Mouse (Mus musculus) stomach, postnatal 0 days (tissue): Measurements from ENCODE around the gene Uqcc1. TPM values are rescaled to one million over a fixed set of nuclear protein-coding genes. Genes with fewer than 3 reads are reported as not detected.

Experiments used
- ATAC-seq: fragments of 200-750 bp; cut with Nextera tagmentation; 2 replicates; pipeline ENCODE4 v1.8.0; 2017; ENCODE audit not compliant: low FRiP score, low TSS enrichment
- DNase-seq: peaks from one replicate; pipeline ENCODE4 v3.0.0-alpha.2; 2016; ENCODE audit warnings: low spot score
- H3K27ac ChIP-seq: fragments of 300-500 bp; sonication (generic); replicated peaks from 2 replicates; pipeline ENCODE4 v1.5.1; 2014; ENCODE audit warnings: mild to moderate bottlenecking, control low read depth
- H3K27me3 ChIP-seq: fragments of 300-500 bp; sonication (generic); 2 replicates; pipeline ENCODE4 v1.6.1; 2014; ENCODE audit warnings: low read length; ENCODE audit not compliant: control insufficient read depth, insufficient read depth
- H3K36me3 ChIP-seq: fragments of 300-500 bp; sonication (generic); 2 replicates; pipeline ENCODE4 v1.6.1; 2014; ENCODE audit warnings: low read length, mixed read lengths; ENCODE audit not compliant: control insufficient read depth, insufficient read depth
- H3K4me1 ChIP-seq: fragments of 300-500 bp; sonication (generic); replicated peaks from 2 replicates; pipeline ENCODE4 v1.6.1; 2014; ENCODE audit warnings: antibody characterized with exemption; ENCODE audit not compliant: control insufficient read depth, insufficient read depth
- H3K4me2 ChIP-seq: fragments of 300-500 bp; sonication (generic); replicated peaks from 2 replicates; pipeline ENCODE4 v1.6.1; 2014; ENCODE audit warnings: low read depth, mild to moderate bottlenecking, control low read depth, moderate library complexity
- H3K4me3 ChIP-seq: fragments of 300-500 bp; sonication (generic); 2 replicates; pipeline ENCODE4 v1.5.1; 2014; ENCODE audit warnings: low read depth, low read length, control low read depth
- H3K9ac ChIP-seq: fragments of 300-500 bp; sonication (generic); 2 replicates; pipeline ENCODE4 v1.6.1; 2014; ENCODE audit warnings: mild to moderate bottlenecking, low read length, control low read depth, mixed read lengths
- H3K9me3 ChIP-seq: fragments of 300-500 bp; sonication (generic); 2 replicates; pipeline ENCODE4 v1.6.1; 2016; ENCODE audit warnings: low read length; ENCODE audit not compliant: control insufficient read depth
- CTCF ChIP-seq: IDR thresholded peaks from 2 replicates; pipeline ENCODE4 v1.5.1; 2016; ENCODE audit warnings: antibody characterized with exemption, low read depth, mild to moderate bottlenecking, moderate library complexity
- EP300 ChIP-seq: optimal IDR thresholded peaks from 2 replicates; pipeline ENCODE3; 2016; ENCODE audit warnings: antibody characterized with exemption
- WGBS: fragments of 180-500 bp; shearing (Covaris S2); extraction: QIAGEN DNeasy Blood & Tissue Kit; methylation state at CpG from one replicate; pipeline ENCODE4 v1.1.7; 2014; 5-methylcytosine and 5-hydroxymethylcytosine counted together
- polyA plus RNA-seq: library from polyadenylated mRNA; unstranded; fragments of >200 nt; fragmentation: Nextera tagmentation; extraction: Ambion mirVana; gene quantifications from 2 replicates; pipeline ENCODE4 v1.2.1, GENCODE M21; 2015

The Uqcc1 gene
- polyA plus RNA-seq, 1 experiment from 2014 or later: 41.9 TPM

DNA sequence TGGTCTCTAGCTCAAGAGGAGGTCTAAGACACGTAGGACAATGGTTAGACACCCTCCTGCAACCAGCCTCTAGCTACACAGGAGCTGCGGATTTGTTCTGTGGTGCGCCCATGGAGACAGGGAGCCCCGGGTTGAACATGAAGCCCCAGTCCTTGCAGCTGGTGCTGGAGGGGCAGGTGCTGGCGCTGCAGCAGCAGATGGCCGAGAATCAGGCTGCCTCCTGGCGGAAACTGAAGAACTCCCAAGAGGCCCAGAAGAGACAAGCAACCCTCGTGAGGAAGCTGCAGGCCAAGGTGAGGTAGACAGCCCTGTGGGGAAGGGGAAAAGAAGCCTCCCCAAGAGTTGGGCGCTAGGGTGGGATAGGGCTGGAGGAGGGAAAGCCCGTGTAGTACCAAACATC lies 31.8 kb upstream of the Uqcc1 start:
- ATAC-seq: no peak
- 80% methylated on average over 10 of the region's 10 CpGs for WGBS

GRCm38 (mm10) chr2:155959981-155960380 lies 29.9 kb upstream of the Uqcc1 start:
- Histone ChIP-seq H3K4me2 (no peak overlapping the region), H3K9me3 (no peaks in the 10 kb centered on the region), H3K4me1 (no peaks in the 10 kb centered on the region), H3K9ac (no peak overlapping the region), H3K27ac (no peak overlapping the region), H3K36me3 (peaks cover 8% of the 10 kb centered on the region), H3K27me3 (no peaks in the 10 kb centered on the region), H3K4me3 (no peak overlapping the region)
- 67% methylated on average over 5 of the region's 5 CpGs for WGBS
- no peak for ATAC-seq
- no peak for DNase-seq
- TF ChIP-seq CTCF: no peak
- TF ChIP-seq EP300: no peak

More for the DNA sequence above, 31.8 kb upstream of the Uqcc1 start:
- no peak for DNase-seq
- Histone ChIP-seq H3K4me2 (no peak overlapping the region), H3K9me3 (no peaks in the 10 kb centered on the region), H3K27ac (no peak overlapping the region), H3K9ac (no peak overlapping the region), H3K4me3 (no peak overlapping the region), H3K27me3 (no peaks in the 10 kb centered on the region), H3K4me1 (no peaks in the 10 kb centered on the region), H3K36me3 (peaks cover 13% of the 10 kb centered on the region)
- TF ChIP-seq CTCF (no peak), EP300 (no peak)

DNA sequence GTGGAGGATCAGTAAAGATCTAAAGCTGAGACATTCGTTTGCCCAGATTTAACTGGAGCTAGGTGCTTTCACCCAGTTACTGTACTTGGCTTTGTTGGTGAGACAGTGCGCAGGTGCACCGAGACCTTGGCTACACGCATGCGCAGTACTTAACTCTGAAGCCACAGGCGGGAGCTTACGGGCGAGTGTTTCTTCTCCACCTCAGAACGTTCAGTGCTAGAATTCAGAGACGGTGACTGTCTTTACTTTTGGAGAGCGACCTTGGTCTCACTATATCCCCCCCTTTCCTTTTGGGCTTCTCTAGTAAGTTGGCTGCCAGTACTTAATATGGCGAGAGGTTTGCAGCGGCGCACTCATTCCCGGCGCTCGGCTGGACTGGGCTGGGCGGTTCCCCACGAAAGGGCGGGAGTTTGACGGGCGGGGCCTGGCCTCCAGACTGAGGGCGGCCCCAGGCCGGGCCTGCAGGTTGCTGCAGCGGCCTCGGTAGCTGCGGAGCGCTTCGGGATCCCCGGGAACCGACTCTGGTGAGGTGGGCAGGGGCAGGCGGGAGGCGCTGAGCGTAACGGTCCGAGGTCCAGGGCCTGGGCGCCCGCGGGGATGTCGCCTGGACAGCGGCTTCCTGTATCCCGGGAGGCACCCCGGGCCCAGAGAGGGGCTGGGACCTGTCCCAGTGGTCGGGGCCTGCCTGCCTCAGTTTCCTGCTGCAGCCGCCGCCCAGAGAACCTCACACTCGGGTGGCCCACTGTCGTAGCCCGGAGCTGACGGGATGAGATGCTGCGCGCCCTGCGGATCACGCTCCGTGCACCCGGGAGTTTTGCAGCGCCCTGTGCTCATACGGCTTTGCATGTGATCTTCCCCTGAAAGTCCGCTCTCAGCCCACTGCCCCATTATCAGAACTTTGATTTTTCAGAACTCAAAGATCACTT lies 26.3 kb upstream of the Uqcc1 start, which contains the start of gene Cep250:
TSS of gene Cep250 (plus strand) at position 325 of the 926 bp plus-strand sequence.
- DNase-seq (peak; percentile 94), ATAC-seq (peak; percentile 97)
- H3K9ac ChIP-seq: peak within 1 kb of the TSS; percentile 93
- no peaks in the 10 kb centered on the region for H3K27me3 ChIP-seq
- H3K4me2 ChIP-seq: peak within 1 kb of the TSS; percentile 87
- H3K4me3 ChIP-seq: peak within 1 kb of the TSS; percentile 85
- no peaks in the 10 kb centered on the region for H3K36me3 ChIP-seq
- TF ChIP-seq EP300: no peak
- no peak for TF ChIP-seq CTCF
- no peaks in the 10 kb centered on the region for H3K4me1 ChIP-seq
- H3K27ac ChIP-seq: peak within 1 kb of the TSS; percentile 83
- under 1% methylated on average over 56 of the region's 59 CpGs for WGBS
- no peaks in the 10 kb centered on the region for H3K9me3 ChIP-seq

DNA sequence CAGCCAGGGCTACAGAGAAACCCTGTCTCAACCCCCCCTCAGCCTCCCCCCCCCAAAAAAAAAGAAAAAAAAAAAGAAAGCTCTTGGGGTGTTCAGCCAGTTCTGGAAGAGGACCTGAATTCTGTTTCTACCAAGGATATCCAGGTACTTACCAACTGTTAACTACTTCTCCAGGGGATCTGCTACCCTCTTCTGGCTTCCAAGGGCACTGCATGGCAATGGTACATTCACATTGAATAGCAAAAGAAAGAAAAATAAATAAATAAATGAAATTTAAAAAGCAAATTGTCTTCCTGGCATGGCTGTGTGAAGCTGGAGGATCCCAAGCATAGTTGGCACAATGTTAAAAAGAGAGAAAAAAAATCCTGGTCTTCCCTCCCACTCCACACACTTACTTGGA lies 21.9 kb upstream of the Uqcc1 start:
- peak; percentile 80 for TF ChIP-seq CTCF
- TF ChIP-seq EP300: no peak
- H3K4me2 ChIP-seq: no peak overlapping the region
- no peak overlapping the region for H3K9ac ChIP-seq
- H3K9me3 ChIP-seq: no peaks in the 10 kb centered on the region
- DNase-seq (peak; percentile 58), ATAC-seq (no peak)
- H3K27ac ChIP-seq: no peak overlapping the region
- H3K36me3 ChIP-seq: no peaks in the 10 kb centered on the region
- no peaks in the 10 kb centered on the region for H3K27me3 ChIP-seq
- no peaks in the 10 kb centered on the region for H3K4me1 ChIP-seq
- H3K4me3 ChIP-seq: no peak overlapping the region

GRCm38 (mm10) chr2:155949362-155949761 lies 19.3 kb upstream of the Uqcc1 start:
- Histone ChIP-seq H3K4me2 (no peak overlapping the region), H3K9me3 (no peaks in the 10 kb centered on the region), H3K36me3 (no peaks in the 10 kb centered on the region), H3K9ac (no peak overlapping the region), H3K27ac (no peak overlapping the region), H3K4me1 (peaks cover under 1% of the 10 kb centered on the region; the same call in 1 of the 2 replicates), H3K4me3 (no peak overlapping the region), H3K27me3 (no peaks in the 10 kb centered on the region)
- TF ChIP-seq EP300 (no peak), CTCF (no peak)
- ATAC-seq (no peak), DNase-seq (no peak)
- WGBS: 32% methylated on average over 6 of the region's 6 CpGs
